Mouse (Mus musculus) lung, adult 2 months (tissue): ENCODE results near the gene Upf3a. TPM values are rescaled to one million over a fixed set of nuclear protein-coding genes. Genes with fewer than 3 reads are reported as not detected.

Experiments used
- polyA plus RNA-seq: library from polyadenylated mRNA; depleted of rRNA; stranded (reverse); fragments of >200 nt; gene quantifications from 2 replicates; pipeline ENCODE4 v1.2.3, GENCODE M21; 2012; rRNA removed

The Upf3a gene
- polyA plus RNA-seq, 1 experiment, result 9.9 TPM

Other genes starting within 250 kb of the Upf3a start
- gene 1700029H14Rik, start 223.2 kb upstream of the Upf3a start, polyA plus RNA-seq, result 0.11 and 0.69 TPM in 2 replicates
- gene Rasa3, start 108.0 kb upstream of the Upf3a start, polyA plus RNA-seq, result 37.1 and 43.5 TPM in 2 replicates
- 1.7 and 2.5 TPM in 2 replicates for gene Cfap97d2, start 79.7 kb upstream of the Upf3a start, polyA plus RNA-seq
- gene Cdc16, start 27.9 kb upstream of the Upf3a start, polyA plus RNA-seq, result 31.2 TPM in 2 replicates
- not detected in 2 replicates for gene AF366264, start 52.8 kb downstream of the Upf3a start, polyA plus RNA-seq
- 9.0 and 10.9 TPM in 2 replicates for gene Champ1, start 84.0 kb downstream of the Upf3a start, polyA plus RNA-seq
- gene Coprs, start 104.7 kb downstream of the Upf3a start, polyA plus RNA-seq, result 8.5 and 10.4 TPM in 2 replicates